Mouse (Mus musculus): Measurements from ENCODE around the gene Tectb.

The Tectb gene

DNA sequence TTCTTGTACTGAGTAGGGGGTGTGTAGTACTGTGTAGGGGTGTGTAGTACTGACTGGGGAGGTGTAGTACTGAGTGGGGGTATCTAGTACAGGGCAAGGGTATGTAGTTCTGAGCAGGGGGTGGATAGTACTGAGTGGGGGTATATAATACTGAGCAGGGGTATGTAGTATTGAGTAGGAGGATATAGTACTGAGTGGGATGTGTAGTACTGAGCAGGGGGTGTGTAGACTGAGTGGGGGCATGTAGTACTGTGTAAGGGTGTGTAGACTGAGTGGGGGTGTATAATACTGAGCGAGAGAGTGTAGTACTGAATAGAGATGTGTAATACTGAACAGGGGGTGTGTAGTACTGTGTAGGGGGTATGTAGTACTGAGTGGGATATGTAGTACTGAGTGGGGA, 31.2 kb downstream of the Tectb start:
- DNase-seq = no peak

DNA sequence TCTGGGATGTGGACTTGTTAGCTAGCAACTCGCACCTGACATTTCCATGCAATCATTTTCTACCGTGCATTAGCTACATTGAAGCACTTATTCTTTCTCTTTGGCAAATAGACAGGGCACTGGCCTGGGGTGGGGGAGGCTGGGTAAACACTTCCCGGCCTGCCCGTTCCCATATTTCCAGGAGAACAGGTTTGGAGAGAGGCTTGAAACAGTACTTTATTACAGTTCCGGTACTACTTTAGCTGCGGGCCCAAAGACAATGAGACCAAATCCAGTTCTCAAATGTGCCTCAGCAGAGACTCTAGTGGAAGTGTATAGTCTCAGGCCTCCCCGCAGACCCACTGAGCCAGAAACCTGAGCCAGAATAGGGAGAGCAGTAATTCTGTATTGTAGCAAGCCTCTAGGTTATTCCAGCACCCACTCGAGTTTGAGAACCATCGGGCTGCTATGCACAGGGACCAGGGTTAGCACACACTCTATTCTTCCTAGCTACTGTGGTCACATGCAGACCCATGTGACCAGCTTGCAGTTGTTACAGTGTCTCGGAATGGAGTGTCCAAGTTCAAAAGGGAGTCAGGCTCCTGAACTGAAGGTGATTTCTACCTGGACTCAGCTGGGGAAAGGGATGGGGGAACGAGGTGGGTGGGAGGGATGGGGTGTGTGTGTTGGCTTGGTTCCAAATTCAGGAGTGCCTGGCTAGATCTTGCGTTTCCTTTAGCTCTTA, 33.2 kb downstream of the Tectb start:
- no peak for DNase-seq

DNA sequence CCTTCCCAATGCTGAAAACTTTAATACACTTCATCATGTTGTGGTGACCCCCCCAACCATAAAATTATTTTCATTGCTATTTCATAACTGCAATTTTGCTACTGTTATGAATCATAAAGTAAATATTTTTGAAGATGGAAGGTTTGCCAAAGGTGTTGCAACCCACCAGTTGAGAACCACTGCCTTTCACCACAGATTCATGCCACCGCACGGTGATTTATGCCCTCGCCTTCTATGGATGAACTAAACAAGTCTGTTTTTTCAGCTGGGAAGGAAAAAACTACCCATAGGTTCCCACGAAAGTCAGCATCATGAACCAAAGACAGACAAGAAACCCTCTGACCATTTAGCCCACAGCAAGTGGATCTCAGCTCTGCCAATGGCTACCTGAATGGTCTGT, 36.3 kb downstream of the Tectb start:
- no peak for DNase-seq

DNA sequence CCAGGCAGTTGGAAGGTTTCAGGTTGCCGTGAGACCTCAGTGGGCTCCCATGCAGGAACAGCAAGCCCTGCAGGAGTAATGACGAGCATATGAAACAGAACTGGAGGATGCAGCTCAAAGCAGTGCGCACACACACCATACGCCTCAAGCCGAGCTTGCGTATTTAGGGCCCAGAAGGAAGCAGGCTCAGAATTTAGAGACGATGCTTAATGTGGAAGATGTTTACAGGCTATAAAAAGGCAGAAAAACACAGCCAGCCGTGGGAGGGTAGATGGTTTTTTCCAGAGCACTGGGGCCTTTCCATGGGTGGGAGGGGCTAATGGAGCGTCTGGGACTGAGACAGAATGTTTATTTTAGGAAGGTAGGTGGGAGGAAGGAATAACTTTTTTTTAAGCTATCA, 36.8 kb downstream of the Tectb start:
- peak; percentile 57 for DNase-seq

DNA sequence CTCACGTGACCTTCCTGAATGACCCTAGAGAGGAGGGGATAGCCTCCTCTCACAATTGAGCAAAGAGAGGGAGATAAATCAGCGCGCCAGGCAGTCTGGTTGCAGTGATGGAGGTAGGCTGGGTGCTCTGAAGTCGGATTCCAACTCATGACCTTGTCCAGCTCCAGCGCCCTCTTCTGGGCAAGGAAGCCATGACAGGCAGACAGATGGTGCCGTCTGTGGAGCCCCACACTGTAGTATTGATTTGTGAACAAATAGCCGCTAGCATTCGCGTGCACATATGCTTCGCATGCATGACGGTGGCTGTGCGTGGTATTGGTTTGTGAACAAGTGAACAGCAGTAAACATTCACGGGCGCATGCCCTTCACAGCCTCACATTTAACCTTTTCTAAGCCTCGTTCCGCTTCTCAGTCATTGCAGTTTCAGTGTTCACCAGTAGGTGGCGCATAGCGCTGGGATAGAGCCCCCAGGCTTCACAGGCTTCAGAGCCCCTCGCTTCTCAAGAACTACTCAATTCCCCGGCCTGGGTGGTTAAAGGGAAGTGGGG, 37.7 kb downstream of the Tectb start:
- DNase-seq = peak; percentile 91

DNA sequence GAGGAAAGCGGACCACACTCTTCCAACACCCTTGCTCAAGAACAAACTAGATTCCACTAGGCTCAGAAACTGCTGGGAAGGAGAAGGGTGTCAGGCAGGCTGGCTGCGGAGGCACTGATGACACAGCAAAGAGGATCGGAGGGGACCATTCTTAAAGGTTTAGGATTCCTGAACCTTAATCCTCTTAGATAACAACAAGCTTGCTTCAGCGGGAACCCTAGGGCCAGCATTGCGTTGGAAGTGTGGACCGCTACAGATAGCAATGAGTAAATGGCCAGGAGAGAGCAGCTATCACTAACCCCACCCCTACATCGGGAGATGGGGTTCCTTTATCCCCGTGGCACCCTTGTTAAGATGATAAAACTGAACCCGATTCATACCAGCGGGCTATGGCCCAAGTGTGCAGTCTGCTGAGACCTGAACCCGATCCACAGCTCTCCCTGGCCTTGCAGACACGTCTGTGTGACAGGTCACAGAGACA, 38.2 kb downstream of the Tectb start:
- DNase-seq = no peak

DNA sequence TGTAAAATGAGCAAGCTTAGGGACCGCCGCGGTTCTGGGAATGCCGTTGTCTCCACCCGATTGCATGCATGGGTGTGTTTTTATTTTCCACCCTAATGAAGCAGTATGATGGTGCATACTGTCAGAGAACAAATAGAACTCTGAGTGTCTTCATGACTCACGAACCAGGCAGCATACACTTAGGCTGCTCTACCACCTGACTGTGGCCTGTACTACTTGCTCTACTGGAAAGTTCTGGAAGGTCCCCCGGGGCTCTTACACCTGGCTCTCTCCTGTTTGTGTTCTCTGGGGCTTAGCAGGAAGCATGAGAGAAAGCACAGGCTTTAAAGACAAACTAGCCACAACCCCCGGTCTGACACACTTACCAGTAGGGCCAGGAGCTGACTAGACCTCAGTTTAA, 38.8 kb downstream of the Tectb start:
- DNase-seq = peak; percentile 43

DNA sequence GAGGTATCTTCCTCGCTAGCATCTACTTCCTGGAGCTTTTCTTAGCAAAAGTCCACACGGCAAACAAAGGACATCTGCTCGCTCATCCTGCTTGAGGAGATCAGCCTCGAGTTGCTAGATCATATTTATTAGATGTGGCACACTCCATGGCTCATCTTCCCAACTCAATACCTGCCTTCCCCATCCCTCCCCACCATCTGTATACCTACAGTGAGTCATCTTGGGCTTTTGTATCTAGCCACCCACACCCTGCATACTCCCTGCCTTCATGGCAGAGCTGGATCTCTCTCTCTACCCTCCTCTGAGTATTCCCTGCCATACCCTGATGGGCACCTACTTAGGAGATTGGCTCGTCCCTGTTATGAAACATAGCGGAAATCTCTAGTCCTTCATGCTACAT, 40.7 kb downstream of the Tectb start:
- no peak for DNase-seq

DNA sequence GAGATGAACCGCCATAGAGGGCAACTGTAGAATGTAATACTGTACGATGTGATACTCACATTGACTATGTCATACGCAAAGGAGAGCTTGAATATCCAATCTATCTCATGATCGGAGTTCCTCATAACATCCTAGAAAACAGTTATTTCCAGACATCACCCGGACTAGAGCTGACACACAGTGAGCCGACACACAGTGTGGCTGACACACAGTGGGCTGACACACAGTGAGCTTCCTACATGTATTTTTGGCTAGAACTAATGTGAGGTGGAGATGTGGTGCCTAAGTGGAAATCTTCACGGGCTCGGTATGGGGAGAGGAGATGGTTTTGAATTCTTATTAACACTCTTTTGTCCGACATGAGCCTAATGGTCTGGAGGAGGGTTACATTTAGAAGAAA, 41.7 kb downstream of the Tectb start:
- DNase-seq = no peak

DNA sequence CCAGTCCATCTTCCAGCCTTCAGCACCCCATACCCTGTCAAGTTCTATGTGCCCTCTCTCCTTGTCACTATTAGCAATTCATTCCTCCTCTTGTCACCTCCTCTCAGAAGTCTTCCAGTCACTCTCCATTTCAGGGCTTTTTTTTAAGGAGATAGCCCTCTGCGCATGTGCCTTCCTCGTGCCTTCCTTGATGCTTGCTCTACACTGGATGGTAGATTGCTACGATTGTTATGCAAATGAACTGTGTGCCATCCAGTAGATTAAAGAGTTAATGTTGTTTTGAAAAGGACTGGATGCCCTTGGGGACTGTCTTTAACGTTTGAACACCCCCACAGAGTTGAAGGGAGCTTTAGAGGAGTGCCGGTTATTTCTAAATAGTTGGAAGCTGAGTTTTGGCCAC, 46.1 kb downstream of the Tectb start:
- DNase-seq = no peak

DNA sequence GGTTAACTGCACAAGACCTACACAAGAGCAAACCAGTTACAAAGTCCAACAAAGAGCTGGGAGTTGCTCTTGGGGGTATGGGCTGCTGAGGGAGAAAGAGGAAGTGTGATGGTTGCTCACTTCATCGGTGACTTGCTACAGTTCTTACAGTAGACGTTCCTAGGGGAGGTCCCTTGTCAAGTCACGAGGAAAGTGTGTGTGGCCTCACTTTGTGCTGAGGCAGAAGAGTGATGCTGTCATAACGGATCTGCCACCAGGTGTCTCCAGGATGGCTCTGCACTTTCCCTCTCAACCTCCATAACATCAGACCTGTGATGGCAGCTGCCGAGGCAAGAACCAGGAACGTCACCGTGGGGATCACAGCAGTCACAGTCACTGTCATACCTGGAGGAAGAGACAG, 46.6 kb downstream of the Tectb start:
- DNase-seq = no peak

DNA sequence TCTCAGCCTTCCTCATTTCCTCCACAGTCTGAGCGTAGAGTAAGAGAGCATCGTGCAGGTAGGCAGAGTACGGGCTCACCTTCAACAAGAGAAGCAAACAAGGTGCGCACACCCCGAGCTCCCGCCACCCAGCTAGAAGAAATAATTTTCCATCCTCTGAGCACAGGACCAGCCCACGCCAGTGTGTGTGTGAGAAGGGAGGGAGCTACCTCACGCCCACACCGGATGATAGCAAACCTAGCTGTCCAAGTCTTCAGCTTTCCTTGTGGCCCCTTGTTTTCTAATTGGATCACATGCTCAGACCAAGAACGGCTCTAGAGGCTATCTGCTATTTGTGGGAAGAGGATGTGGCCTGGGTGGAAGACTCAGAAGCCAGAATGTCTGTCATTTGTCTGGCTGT, 50.5 kb downstream of the Tectb start:
- no peak for DNase-seq

DNA sequence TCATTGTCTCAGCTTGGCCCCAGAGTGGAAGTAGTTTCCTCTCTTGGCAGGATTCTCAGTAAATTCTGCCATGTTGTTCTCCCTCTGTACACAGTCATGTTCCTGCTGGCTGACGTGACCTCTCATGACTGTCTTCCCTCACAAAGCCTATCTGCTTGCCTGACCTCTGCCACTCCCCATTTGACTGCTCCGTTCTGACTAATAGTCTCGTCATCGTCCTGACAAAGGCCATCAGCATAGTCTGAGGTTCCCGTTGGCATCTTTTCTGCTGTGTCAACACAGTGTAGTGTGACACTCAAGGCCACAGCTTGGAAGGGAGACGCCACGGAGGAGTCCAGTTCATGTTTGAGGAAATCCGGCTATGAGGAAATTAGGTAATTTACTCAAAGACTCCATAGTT, 51.6 kb downstream of the Tectb start:
- no peak for DNase-seq

DNA sequence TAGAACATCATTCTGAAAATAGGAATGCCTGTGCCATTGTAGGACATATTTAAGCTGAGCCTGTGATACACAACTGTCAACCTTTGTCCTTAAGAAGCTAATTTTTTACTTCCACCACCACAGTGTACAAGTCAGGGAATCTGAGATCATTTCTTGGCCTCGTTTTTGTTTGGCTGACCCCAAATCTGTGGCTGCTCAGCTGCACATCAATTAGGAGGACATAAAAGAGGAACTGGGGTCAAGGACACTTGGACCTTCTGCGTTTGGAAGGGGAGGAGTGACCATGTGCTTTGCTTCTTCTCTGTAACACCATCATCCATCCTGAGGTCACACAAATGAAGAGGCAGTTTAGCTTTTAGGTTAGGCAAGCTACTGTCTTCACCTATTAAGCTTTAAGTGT, 55.5 kb downstream of the Tectb start:
- peak; percentile 64 for DNase-seq

DNA sequence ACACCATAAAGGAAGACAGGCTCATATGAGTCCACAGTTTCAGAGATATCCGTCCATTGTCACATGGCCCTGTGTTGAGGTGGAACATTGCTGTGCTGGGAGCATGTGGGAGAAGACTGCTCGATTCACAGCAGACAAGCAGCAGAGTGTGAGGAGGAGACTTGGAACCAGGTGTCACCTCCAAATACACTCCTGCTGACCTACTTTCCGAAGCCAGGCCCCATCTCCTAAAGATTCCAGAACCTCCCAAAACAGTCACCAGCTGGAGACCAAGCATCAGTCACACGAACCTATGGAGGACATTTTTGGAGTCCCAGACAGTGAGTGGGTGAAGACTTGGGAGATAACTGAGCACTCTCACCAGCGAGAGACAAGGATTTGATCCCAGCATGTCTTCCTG, 56.0 kb downstream of the Tectb start:
- no peak for DNase-seq

DNA sequence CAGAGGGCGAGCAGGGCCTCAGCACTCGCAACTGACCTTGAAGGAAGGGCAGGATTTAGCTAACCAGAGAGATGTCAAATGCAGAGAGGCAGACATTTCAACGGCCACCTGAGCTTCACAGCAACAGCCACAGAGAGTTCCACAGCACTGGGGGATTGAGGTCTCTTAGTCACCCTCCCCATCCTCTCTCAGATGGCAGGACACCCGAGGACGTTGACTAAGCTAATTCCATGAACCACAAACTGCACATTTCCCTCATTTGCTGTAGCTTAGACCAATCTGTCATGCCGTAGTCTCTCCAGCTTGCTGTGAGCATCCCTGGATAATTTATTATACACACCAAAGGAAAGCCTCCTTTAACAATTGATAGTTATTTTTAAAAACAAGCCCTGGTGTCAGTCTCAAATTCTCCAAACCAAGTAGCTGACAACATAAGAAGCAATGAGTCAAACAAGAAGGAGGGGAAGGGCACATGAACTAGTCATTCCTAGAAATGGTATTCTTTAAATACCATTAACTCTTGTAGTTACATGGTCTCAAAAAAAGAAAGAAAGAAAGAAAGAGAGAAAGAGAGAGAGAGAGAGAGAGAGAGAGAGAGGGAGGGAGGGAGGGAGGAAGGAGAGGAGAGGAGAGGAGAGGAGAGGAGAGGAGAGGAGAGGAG, 59.4 kb downstream of the Tectb start:
- no peak for DNase-seq

DNA sequence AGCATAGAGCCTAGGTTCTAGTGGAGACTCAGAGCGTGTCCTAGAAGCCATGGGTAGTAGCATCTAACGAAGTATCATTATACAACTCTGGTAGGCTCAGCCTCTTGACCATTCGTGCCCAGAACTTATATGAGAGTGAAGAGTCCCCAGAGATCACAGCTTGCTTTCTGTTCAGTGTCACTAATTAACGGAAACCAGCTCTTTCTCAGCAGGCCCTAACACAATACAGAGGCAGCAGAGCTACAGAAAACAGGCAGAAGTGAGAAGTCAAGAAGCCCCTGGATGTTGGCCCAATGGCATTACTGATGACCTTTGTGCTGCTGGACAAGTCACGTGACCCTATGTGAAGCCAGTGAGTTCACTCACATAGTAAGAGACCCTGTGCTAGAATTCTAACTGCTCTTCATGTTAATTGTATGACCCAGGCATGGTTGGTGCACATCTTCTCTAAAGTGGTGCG, 60.7 kb downstream of the Tectb start, which contains the start of gene Gucy2g:
Gene Gucy2g, minus strand, starts transcription at position 51 of the 460 bp plus-strand sequence.
- DNase-seq = no peak

DNA sequence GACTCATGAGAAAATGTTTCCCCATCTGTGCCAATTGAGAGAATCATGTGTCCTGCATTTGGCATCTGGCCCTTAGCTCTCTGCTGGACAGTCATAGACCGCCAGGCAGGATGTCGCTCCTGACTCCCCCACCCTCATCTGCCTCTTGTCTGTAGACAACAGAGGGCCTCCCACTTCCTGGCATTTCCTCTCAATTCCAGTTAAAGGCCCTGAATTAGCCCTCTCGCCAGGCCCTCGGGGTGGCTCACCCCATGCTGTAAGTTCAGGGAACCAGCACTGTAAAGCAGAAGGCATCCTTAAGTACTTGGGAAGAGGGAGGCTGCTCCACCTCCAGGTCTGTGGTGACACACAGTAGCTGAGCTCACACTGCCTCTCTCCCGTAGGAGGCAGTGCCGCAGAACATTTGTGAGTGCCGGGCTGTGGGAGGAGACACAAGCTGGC, 64.3 kb downstream of the Tectb start:
- peak; percentile 85 for DNase-seq
